Mouse (Mus musculus): ENCODE data around the gene Senp5. TPM values are rescaled to one million over a fixed set of nuclear protein-coding genes. Genes with fewer than 3 reads are reported as not detected.

Gene Senp5
- polyA plus RNA-seq (2012; rRNA removed): 4.4 and 5.5 TPM in 2 replicates

DNA sequence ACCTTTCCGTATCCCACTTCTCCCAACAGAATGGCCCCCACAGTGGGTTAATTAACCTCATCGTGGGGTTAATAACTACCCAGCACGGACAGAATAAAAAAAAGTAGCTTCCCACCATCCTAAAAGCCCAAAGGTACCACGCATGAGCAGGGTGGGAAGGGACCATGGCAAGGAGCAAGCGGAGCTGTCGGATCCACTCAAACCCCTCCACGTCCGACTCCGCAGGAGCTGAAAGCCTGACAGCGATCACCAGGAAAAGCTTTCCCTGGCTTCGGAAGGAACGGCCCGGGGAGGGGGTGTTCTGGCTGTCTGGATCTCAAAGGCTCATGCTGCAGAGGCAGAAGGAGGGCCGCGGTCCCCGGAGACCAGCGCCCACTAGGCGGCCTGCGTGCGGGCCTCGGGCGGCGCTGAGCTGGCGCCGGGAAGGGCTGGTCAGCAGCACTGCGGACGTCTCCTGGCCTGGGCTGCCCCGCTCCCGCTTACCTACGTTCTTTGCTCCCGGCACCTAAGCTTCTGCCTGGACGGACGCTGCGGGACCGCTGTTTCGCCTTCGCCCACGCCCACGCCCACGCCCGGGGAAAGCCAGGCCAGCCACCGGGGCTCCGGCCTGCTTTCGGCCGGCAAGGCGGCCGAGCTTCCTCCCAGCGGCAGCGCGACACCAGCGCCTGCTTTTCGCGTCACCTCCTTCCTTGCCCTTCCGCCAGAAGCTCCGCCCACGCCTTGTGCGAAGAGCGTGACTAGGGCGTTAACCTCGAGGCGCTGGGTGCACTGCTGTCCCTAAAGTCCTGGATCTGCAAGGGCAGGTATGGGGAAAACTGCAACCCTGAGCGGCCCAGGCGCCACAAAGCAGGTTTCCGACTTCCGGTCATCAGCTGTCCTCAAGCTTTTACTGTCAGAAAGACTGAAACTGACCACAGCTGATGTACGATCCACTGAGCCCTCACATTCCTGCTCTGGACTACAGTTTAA, at the start of gene Senp5:
TSS of gene Senp5 (minus strand) at position 779 of the 969 bp plus-strand sequence.
- under 1% methylated on average over 66 of the region's 66 CpGs for WGBS
- 0 out of 2 replicates have a peak, but pooled peaks have one; percentile 8 for TF ChIP-seq CTCF (conservative IDR thresholded peaks at IDR 0.05; ENCODE audit: insufficient read depth, insufficient read length, low read depth, low read length)
- peak; percentile 77 for TF ChIP-seq POLR2A (IDR thresholded peaks at IDR 0.05; ENCODE audit: low read depth, low read length)
- no peaks in the 10 kb centered on the region for H3K36me3 ChIP-seq (ENCODE audit: control insufficient read depth, insufficient read depth, low read length)
- DNase-seq: peak; percentile 97
- H3K27me3 ChIP-seq (replicated peaks; ENCODE audit: control insufficient read depth, insufficient read depth, low read length): no peaks in the 10 kb centered on the region
- peak within 1 kb of the TSS; percentile 93 for H3K4me3 ChIP-seq (ENCODE audit: insufficient read depth, low read depth, low read length)
- H3K4me1 ChIP-seq (ENCODE audit: control insufficient read depth, insufficient read depth, low read length): peaks cover 12% of the 10 kb centered on the region; the same call in 1 of the 2 replicates
- peak within 1 kb of the TSS; percentile 90 for H3K27ac ChIP-seq (ENCODE audit: insufficient read depth, low read depth, low read length)

- TF ChIP-seq CTCF (conservative IDR thresholded peaks at IDR 0.05; ENCODE audit: insufficient read depth, insufficient read length, low read depth, low read length): peak; percentile 16; the same call in 1 of the 2 replicates
- no peak for TF ChIP-seq POLR2A (IDR thresholded peaks at IDR 0.05; ENCODE audit: low read depth, low read length)
- H3K4me3 ChIP-seq (ENCODE audit: insufficient read depth, low read depth, low read length): no peak overlapping the region
- no peak for DNase-seq
- H3K27ac ChIP-seq (ENCODE audit: insufficient read depth, low read depth, low read length): no peak overlapping the region
- H3K4me1 ChIP-seq (ENCODE audit: control insufficient read depth, insufficient read depth, low read length): no peaks in the 10 kb centered on the region
- no peaks in the 10 kb centered on the region for H3K27me3 ChIP-seq (replicated peaks; ENCODE audit: control insufficient read depth, insufficient read depth, low read length)
- H3K36me3 ChIP-seq (ENCODE audit: control insufficient read depth, insufficient read depth, low read length): peaks cover 13% of the 10 kb centered on the region
- WGBS: 91% methylated on average over 4 of the region's 4 CpGs
These were observed 39.3 kb upstream of the Senp5 start for GRCm38 (mm10) chr16:32042367-32042766.

DNA sequence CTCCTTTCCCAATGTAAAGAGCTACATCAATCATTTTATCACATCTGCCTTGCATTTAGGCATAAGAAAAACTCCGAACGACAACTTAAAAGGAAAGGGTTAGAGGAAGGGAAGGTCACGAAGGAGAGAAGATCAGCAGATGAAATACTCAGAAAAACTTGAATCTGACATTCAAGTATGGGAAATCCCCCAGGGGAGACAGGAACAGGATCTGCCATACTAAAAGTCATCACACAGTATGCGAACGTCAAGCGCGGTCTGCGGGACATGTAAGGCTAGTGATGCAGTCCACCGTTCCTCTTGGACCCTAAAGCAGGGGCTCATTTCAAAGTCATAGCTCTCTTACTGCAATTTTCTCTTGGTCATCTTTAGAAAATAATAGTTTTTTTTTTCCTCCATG, 16.6 kb upstream of the Senp5 start:
- Histone ChIP-seq H3K27ac (ENCODE audit: insufficient read depth, low read depth, low read length) (no peak overlapping the region), H3K4me1 (ENCODE audit: control insufficient read depth, insufficient read depth, low read length) (no peaks in the 10 kb centered on the region), H3K36me3 (ENCODE audit: control insufficient read depth, insufficient read depth, low read length) (peaks cover 11% of the 10 kb centered on the region), H3K27me3 (replicated peaks; ENCODE audit: control insufficient read depth, insufficient read depth, low read length) (no peaks in the 10 kb centered on the region), H3K4me3 (ENCODE audit: insufficient read depth, low read depth, low read length) (no peak overlapping the region)
- WGBS: 89% methylated on average over 9 of the region's 9 CpGs
- DNase-seq: no peak
- TF ChIP-seq POLR2A (IDR thresholded peaks at IDR 0.05; ENCODE audit: low read depth, low read length): no peak
- no peak for TF ChIP-seq CTCF (conservative IDR thresholded peaks at IDR 0.05; ENCODE audit: insufficient read depth, insufficient read length, low read depth, low read length)

DNA sequence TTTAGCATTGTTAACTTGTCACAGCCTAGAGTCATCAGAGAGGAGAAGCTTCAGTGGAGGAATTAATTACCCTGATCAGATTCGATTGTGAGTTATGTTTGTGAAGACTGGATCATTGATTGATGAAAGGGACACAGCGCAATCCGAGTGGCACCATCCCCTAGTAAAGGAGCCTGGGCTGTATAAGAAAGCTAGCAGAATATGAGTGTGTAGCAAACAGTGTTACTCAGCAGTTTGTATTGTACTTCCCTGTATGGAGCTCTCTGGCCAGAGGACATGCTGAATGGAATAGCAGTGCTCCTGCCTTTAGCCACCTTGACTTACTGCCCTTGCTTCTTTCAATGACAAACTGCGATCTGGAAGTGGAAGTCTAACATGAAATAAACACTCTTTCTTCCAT, 7.2 kb upstream of the Senp5 start:
- 49% methylated on average over 4 of the region's 4 CpGs for WGBS
- no peak for TF ChIP-seq POLR2A (IDR thresholded peaks at IDR 0.05; ENCODE audit: low read depth, low read length)

GRCm38 (mm10) chr16:32009913-32010312, 6.8 kb upstream of the Senp5 start:
- peak; percentile 46 for DNase-seq
- Histone ChIP-seq H3K36me3 (ENCODE audit: control insufficient read depth, insufficient read depth, low read length) (no peaks in the 10 kb centered on the region), H3K4me3 (ENCODE audit: insufficient read depth, low read depth, low read length) (no peak overlapping the region), H3K4me1 (ENCODE audit: control insufficient read depth, insufficient read depth, low read length) (no peaks in the 10 kb centered on the region), H3K27me3 (replicated peaks; ENCODE audit: control insufficient read depth, insufficient read depth, low read length) (no peaks in the 10 kb centered on the region), H3K27ac (ENCODE audit: insufficient read depth, low read depth, low read length) (no peak overlapping the region)
- TF ChIP-seq POLR2A (IDR thresholded peaks at IDR 0.05; ENCODE audit: low read depth, low read length): no peak
- TF ChIP-seq CTCF (conservative IDR thresholded peaks at IDR 0.05; ENCODE audit: insufficient read depth, insufficient read length, low read depth, low read length): 0 out of 2 replicates have a peak, but pooled peaks have one; percentile 18
- WGBS: 12% methylated on average over 5 of the region's 5 CpGs

More for the DNA sequence above, 7.2 kb upstream of the Senp5 start:
- Histone ChIP-seq H3K27me3 (replicated peaks; ENCODE audit: control insufficient read depth, insufficient read depth, low read length) (no peaks in the 10 kb centered on the region), H3K4me3 (ENCODE audit: insufficient read depth, low read depth, low read length) (no peak overlapping the region), H3K4me1 (ENCODE audit: control insufficient read depth, insufficient read depth, low read length) (no peaks in the 10 kb centered on the region), H3K27ac (ENCODE audit: insufficient read depth, low read depth, low read length) (no peak overlapping the region), H3K36me3 (ENCODE audit: control insufficient read depth, insufficient read depth, low read length) (no peaks in the 10 kb centered on the region)
- no peak for DNase-seq

DNA sequence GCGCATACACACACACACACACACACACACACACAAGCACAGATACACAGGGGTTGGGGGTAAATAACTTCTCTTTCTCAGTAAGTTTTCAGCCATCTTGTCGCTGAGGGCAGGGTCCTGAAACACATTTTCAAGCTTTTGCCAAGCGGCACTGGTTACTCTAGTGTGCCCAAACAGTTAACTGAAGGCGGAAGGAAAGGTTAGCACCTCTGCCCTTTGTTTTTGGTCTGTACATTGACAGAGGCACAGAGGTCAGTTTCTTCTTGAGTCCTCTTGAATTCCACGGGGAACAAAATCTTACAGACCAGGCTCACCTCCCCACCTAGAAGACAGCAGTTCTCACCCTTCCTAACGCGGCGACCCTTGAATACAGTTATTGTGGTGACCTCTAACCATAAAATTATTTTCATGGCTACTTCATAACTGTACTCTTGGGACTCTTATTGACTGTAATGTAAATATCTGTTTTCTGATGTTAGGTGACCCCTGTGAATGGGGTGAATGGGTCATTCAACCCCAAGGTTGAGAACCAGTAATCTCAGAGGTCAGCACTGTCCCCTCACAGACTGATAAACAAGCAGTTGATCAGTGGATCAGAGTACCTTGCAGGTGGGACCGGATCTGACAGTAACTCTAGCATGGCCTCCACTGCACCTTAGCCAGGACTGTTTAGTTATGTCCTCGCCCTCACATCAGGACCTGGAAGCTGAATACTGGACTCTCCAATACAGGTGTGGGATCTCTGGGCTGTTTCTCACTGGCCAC, 5.6 kb upstream of the Senp5 start:
- H3K27ac ChIP-seq (ENCODE audit: insufficient read depth, low read depth, low read length): no peak overlapping the region; the same call in 1 of the 2 replicates
- 58% methylated on average over 10 of the region's 10 CpGs for WGBS
- H3K36me3 ChIP-seq (ENCODE audit: control insufficient read depth, insufficient read depth, low read length): no peaks in the 10 kb centered on the region
- no peak overlapping the region for H3K4me3 ChIP-seq (ENCODE audit: insufficient read depth, low read depth, low read length)
- TF ChIP-seq POLR2A (IDR thresholded peaks at IDR 0.05; ENCODE audit: low read depth, low read length) (no peak), CTCF (conservative IDR thresholded peaks at IDR 0.05; ENCODE audit: insufficient read depth, insufficient read length, low read depth, low read length) (no peak)
- no peaks in the 10 kb centered on the region for H3K27me3 ChIP-seq (replicated peaks; ENCODE audit: control insufficient read depth, insufficient read depth, low read length)
- peak; percentile 19 for DNase-seq
- peaks cover under 1% of the 10 kb centered on the region; the same call in 1 of the 2 replicates for H3K4me1 ChIP-seq (ENCODE audit: control insufficient read depth, insufficient read depth, low read length)
